In genomic region chr10:33588800-33589199, GRCm38 (mm10) we compare ENCODE assay signal across 40 mouse cellular contexts. TPM values are rescaled to one million over a fixed set of nuclear protein-coding genes. Genes with fewer than 3 reads are reported as not detected.
"Had no signal": no experiment of that assay in that cellular context is flagged by ENCODE, and none has a peak within 500 bp of the region (broad histone marks: within the 10 kb centered on the region; RNA-seq: fewer than 3 reads in every experiment).

No protein-coding gene starts in this region.

- H3K4me3 ChIP-seq: heart, embryonic 12.5 days; heart, embryonic 13.5 days; heart, embryonic 15.5 days; hindbrain, embryonic 10.5 days; hindbrain, embryonic 12.5 days; hindbrain, embryonic 13.5 days; hindbrain, embryonic 15.5 days; intestine, embryonic 15.5 days; kidney, embryonic 15.5 days; layer of hippocampus, adult 2 months; left cerebral cortex, adult 2 months had no signal

- H3K9ac ChIP-seq: heart, embryonic 12.5 days; heart, embryonic 13.5 days; heart, embryonic 15.5 days; hindbrain, embryonic 12.5 days; hindbrain, embryonic 13.5 days; hindbrain, embryonic 14.5 days; hindbrain, embryonic 15.5 days; intestine, embryonic 15.5 days; kidney, embryonic 15.5 days had no signal

- H3K9me3 ChIP-seq: heart, embryonic 12.5 days; heart, embryonic 13.5 days; heart, embryonic 15.5 days; hindbrain, embryonic 10.5 days; hindbrain, embryonic 12.5 days; hindbrain, embryonic 13.5 days; hindbrain, embryonic 15.5 days; intestine, embryonic 15.5 days; kidney, embryonic 15.5 days had no signal

- H3K27ac ChIP-seq: heart, embryonic 13.5 days; heart, embryonic 15.5 days; hindbrain, embryonic 10.5 days; hindbrain, embryonic 12.5 days; hindbrain, embryonic 13.5 days; hindbrain, embryonic 14.5 days; hindbrain, embryonic 15.5 days; hindbrain, postnatal 0 days; intestine, embryonic 15.5 days; kidney, embryonic 15.5 days; kidney, postnatal 0 days; layer of hippocampus, adult 2 months; left cerebral cortex, adult 2 months had no signal

- ATAC-seq: hindbrain, embryonic 16.5 days; hindbrain, postnatal 0 days; inflammation-experienced regulatory T-cells, adult 6 months; intestine, embryonic 15.5 days; intestine, embryonic 16.5 days; intestine, postnatal 0 days had no signal

- H3K4me2 ChIP-seq: heart, embryonic 12.5 days; heart, embryonic 13.5 days; heart, embryonic 15.5 days; hindbrain, embryonic 12.5 days; hindbrain, embryonic 13.5 days; hindbrain, embryonic 14.5 days; hindbrain, embryonic 15.5 days; intestine, embryonic 15.5 days; kidney, embryonic 15.5 days had no signal

- H3K4me1 ChIP-seq: heart, embryonic 12.5 days; heart, embryonic 13.5 days; heart, embryonic 15.5 days; hindbrain, embryonic 10.5 days; hindbrain, embryonic 12.5 days; hindbrain, embryonic 13.5 days; hindbrain, embryonic 15.5 days; intestine, embryonic 15.5 days; kidney, embryonic 15.5 days had no signal

- H3K36me3 ChIP-seq: heart, embryonic 12.5 days; heart, embryonic 13.5 days; heart, embryonic 15.5 days; hindbrain, embryonic 10.5 days; hindbrain, embryonic 12.5 days; hindbrain, embryonic 13.5 days; hindbrain, embryonic 15.5 days; intestine, embryonic 15.5 days; kidney, embryonic 15.5 days had no signal

- H3K27me3 ChIP-seq: heart, embryonic 12.5 days; heart, embryonic 13.5 days; heart, embryonic 15.5 days; hindbrain, embryonic 12.5 days; hindbrain, embryonic 13.5 days; hindbrain, embryonic 15.5 days; intestine, embryonic 15.5 days; kidney, embryonic 15.5 days had no signal

- DNase-seq: heart, postnatal 10 days; heart, postnatal 14 days; heart, postnatal 36 days; heart, postnatal 4 days; kidney, adult 11 months; kidney, adult 18-20 months; kidney, adult 2 months; kidney, adult 8-10 months; kidney, adult 9 months; kidney, postnatal 10 days; kidney, postnatal 14 days; kidney, postnatal 25 days; kidney, postnatal 36 days; kidney, postnatal 4 days; layer of hippocampus, adult 9-11 months; layer of hippocampus, postnatal 36 days had no signal

RNA-seq across cellular contexts. Expression of gene Clvs2, which starts 35.8 kb away (rescaled TPM):
- total RNA-seq: heart, postnatal 10 days; heart, postnatal 14 days; heart, postnatal 25 days; heart, postnatal 36 days; heart, postnatal 4 days; hematopoietic stem cell, adult 5-6 weeks had no signal
- polyA plus RNA-seq: heart, embryonic 12.5 days; heart, embryonic 13.5 days; heart, embryonic 15.5 days; heart, embryonic 16.5 days; heart, postnatal 0 days; kidney, adult 2 months; kidney, embryonic 14.5 days; kidney, embryonic 16.5 days had no signal
